ENCODE assay signal across 8 mouse cellular contexts in the genomic region with DNA sequence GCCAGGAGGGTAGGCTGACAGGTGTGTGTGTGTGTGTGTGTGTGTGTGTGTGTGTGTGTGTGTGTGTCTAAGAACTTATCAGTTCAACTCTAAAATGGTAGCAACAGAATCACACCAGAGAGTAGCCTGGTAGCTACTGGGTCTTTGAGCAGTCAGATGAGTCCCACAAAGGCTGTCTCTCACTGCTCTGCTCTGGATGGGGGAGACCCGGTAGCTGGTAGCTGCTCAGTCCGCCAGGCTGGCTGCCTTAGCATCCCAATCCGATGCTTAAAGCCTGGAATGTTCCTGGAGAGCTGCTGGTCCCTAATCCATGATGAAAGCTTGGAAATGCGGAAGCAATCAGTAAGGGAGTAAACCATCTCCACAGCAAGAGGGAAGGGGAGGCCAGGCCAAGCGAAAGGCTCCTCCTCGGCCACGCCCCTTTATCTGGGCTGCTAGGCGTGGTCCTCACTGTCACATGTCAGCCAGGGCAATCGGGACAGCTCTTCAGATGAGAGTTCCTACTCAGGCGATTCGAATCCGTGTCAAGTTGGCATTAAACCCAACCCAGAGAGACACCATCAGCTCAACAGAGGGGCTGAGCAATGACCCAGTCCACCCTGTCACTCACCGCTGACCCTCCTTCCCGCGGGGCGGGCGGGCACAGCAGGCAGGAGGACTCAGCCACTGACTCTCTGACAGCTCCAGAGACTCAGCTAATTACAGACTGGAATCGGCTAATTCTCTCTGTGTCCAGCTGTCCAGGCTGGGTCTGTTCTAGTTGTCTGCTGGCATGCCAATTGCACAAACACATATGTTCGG. TPM values are rescaled to one million over a fixed set of nuclear protein-coding genes. Genes with fewer than 3 reads are reported as not detected.
DNase-seq lines count a peak whose midpoint lies in the region; ATAC-seq and TF ChIP-seq lines count a peak whose summit lies in the region.

No protein-coding gene starts in this region.

- H3K4me2 ChIP-seq in forebrain, embryonic 16.5 days (ENCODE audit: low read length) = peak overlapping the region; percentile 42
- peak overlapping the region; percentile 36 for H3K4me2 ChIP-seq in limb, embryonic 14.5 days (replicated peaks; ENCODE audit: low read depth, low read length, severe bottlenecking)
- H3K4me2 ChIP-seq in midbrain, embryonic 13.5 days (replicated peaks) = peak overlapping the region; percentile 49

- no peak for TF ChIP-seq CTCF in ES-Bruce4 (IDR thresholded peaks at IDR 0.05; ENCODE audit: low read depth, low read length)

- H3K9ac ChIP-seq in ES-Bruce4 (ENCODE audit: low read depth, poor library complexity, severe bottlenecking) = no peak overlapping the region
- no peak overlapping the region; the same call in 1 of the 2 replicates for H3K9ac ChIP-seq in forebrain, embryonic 16.5 days (replicated peaks; ENCODE audit: low read depth, low read length)
- H3K9ac ChIP-seq in limb, embryonic 14.5 days (ENCODE audit: low read depth, low read length, severe bottlenecking) = no peak overlapping the region
- H3K9ac ChIP-seq in midbrain, embryonic 13.5 days (replicated peaks) = peak overlapping the region; percentile 19; the same call in 1 of the 2 replicates

- WGBS in forebrain, embryonic 16.5 days = 7% methylated on average over 19 of the region's 19 CpGs
- 5% methylated on average over 19 of the region's 19 CpGs for WGBS in limb, embryonic 14.5 days
- WGBS in midbrain, embryonic 13.5 days = 3% methylated on average over 19 of the region's 19 CpGs

- ATAC-seq in forebrain, embryonic 16.5 days = peak; percentile 72
- ATAC-seq in hematopoietic stem cell, adult 5-6 weeks (replicated peaks in 1 of 2; ENCODE audit: insufficient read depth in 1 of 2, low FRiP score in 2 of 2, low TSS enrichment in 1 of 2, low read depth in 1 of 2, poor library complexity in 2 of 2, severe bottlenecking in 2 of 2) = peak; percentile 12 to 62; a peak in 2 of 4 replicates
- no peak for ATAC-seq in limb, embryonic 14.5 days (ENCODE audit: low FRiP score, low read depth)
- peak; percentile 83 for ATAC-seq in midbrain, embryonic 13.5 days

- TF ChIP-seq EP300 in ES-Bruce4 (IDR thresholded peaks at IDR 0.05; ENCODE audit: insufficient read depth, low read depth, low read length) = peak; percentile 65; the same call in 1 of the 2 replicates

- DNase-seq in adrenal gland, postnatal 10 days = peak; percentile 49
- DNase-seq in limb, embryonic 14.5 days (ENCODE audit: low spot score) = peak; percentile 54
- no peak for DNase-seq in frontal cortex, postnatal 25 days (ENCODE audit: low spot score in 2 of 2)
- no peak for DNase-seq in cerebellum, adult 9-11 months

- 0 out of 2 replicates have a peak overlapping the region, but pooled peaks have one; percentile 8 for H3K27ac ChIP-seq in ES-Bruce4 (ENCODE audit: insufficient read depth, low read length)
- no peak overlapping the region for H3K27ac ChIP-seq in forebrain, embryonic 16.5 days (ENCODE audit: low read length)
- H3K27ac ChIP-seq in limb, embryonic 14.5 days (replicated peaks; ENCODE audit: low read depth, low read length) = no peak overlapping the region
- peak overlapping the region; percentile 14; the same call in 1 of the 2 replicates for H3K27ac ChIP-seq in midbrain, embryonic 13.5 days

- no peaks in the 10 kb centered on the region for H3K9me3 ChIP-seq in ES-Bruce4 (replicated peaks; ENCODE audit: control insufficient read depth, insufficient read depth, low read length, poor library complexity, severe bottlenecking)
- H3K9me3 ChIP-seq in forebrain, embryonic 16.5 days (ENCODE audit: control insufficient read depth, low read length) = no peaks in the 10 kb centered on the region
- no peaks in the 10 kb centered on the region for H3K9me3 ChIP-seq in limb, embryonic 14.5 days (ENCODE audit: control insufficient read depth, low read length)
- H3K9me3 ChIP-seq in midbrain, embryonic 13.5 days = no peaks in the 10 kb centered on the region

- no peaks in the 10 kb centered on the region for H3K27me3 ChIP-seq in ES-Bruce4 (ENCODE audit: control insufficient read depth, insufficient read depth, low read length, poor library complexity, severe bottlenecking)
- 0 out of 2 replicates have a peak, but pooled peaks cover 3% of the 10 kb centered on the region for H3K27me3 ChIP-seq in forebrain, embryonic 16.5 days (replicated peaks; ENCODE audit: control insufficient read depth, insufficient read depth, low read length)
- H3K27me3 ChIP-seq in limb, embryonic 14.5 days (ENCODE audit: control insufficient read depth, insufficient read depth, low read length) = no peaks in the 10 kb centered on the region
- peaks cover 33% of the 10 kb centered on the region for H3K27me3 ChIP-seq in midbrain, embryonic 13.5 days

- peak overlapping the region; percentile 15; the same call in 1 of the 2 replicates for H3K4me3 ChIP-seq in ES-Bruce4 (ENCODE audit: low read depth, low read length)
- H3K4me3 ChIP-seq in forebrain, embryonic 16.5 days (replicated peaks; ENCODE audit: low read length) = peak overlapping the region; percentile 22
- 0 out of 2 replicates have a peak overlapping the region, but pooled peaks have one; percentile 3 for H3K4me3 ChIP-seq in limb, embryonic 14.5 days (replicated peaks; ENCODE audit: low read length)
- peak overlapping the region; percentile 21 for H3K4me3 ChIP-seq in midbrain, embryonic 13.5 days (replicated peaks)

- H3K36me3 ChIP-seq in ES-Bruce4 (ENCODE audit: control insufficient read depth, insufficient read depth, low read length, poor library complexity, severe bottlenecking) = no peaks in the 10 kb centered on the region
- no peaks in the 10 kb centered on the region for H3K36me3 ChIP-seq in forebrain, embryonic 16.5 days (ENCODE audit: control insufficient read depth, insufficient read depth)
- no peaks in the 10 kb centered on the region for H3K36me3 ChIP-seq in limb, embryonic 14.5 days (ENCODE audit: control insufficient read depth, insufficient read depth, low read length)
- H3K36me3 ChIP-seq in midbrain, embryonic 13.5 days = no peaks in the 10 kb centered on the region

- no peak for TF ChIP-seq POLR2A in ES-Bruce4 (IDR thresholded peaks at IDR 0.05; ENCODE audit: insufficient read depth, low read length)
- no peak for TF ChIP-seq POLR2A in limb, embryonic 14.5 days (IDR thresholded peaks at IDR 0.05; ENCODE audit: borderline replicate concordance, extremely low read depth, insufficient read depth, insufficient read length)

- H3K4me1 ChIP-seq in ES-Bruce4 (ENCODE audit: control insufficient read depth, insufficient read depth, low read length) = peaks cover 11% of the 10 kb centered on the region
- peaks cover 17% of the 10 kb centered on the region for H3K4me1 ChIP-seq in forebrain, embryonic 16.5 days (replicated peaks; ENCODE audit: control insufficient read depth, insufficient read depth, low read length)
- peaks cover 17% of the 10 kb centered on the region; the same call in 1 of the 2 replicates for H3K4me1 ChIP-seq in limb, embryonic 14.5 days (ENCODE audit: control insufficient read depth, insufficient read depth, low read length)
- H3K4me1 ChIP-seq in midbrain, embryonic 13.5 days (replicated peaks) = peaks cover 36% of the 10 kb centered on the region

RNA-seq across cellular contexts. Expression of a gene that starts 29.9 kb away (rescaled TPM):
- 8.4 and 9.6 TPM in 2 replicates for polyA plus RNA-seq in ES-Bruce4 (2011; ENCODE audit: insufficient read depth, insufficient read length, low read depth, missing spikeins)
- 1 to 10 TPM; 5.4 to 9.6 TPM for total RNA-seq in adrenal gland, postnatal 10 days (2021)
- 3.9 and 4.5 TPM in 2 replicates for polyA plus RNA-seq in forebrain, embryonic 16.5 days (2015; fragmentation: Nextera tagmentation; extraction: Ambion mirVana)
- total RNA-seq in hematopoietic stem cell, adult 5-6 weeks (2017) = 0.50 and 0.79 TPM in 2 replicates
- 18.6 and 24.8 TPM in 2 replicates for polyA plus RNA-seq in limb, embryonic 14.5 days (2012; rRNA removed)
- 19.6 and 25.3 TPM in 2 replicates for polyA plus RNA-seq in limb, embryonic 14.5 days (2014; fragmentation: Nextera tagmentation; extraction: Ambion mirVana)
- 13.0 and 15.9 TPM in 2 replicates for polyA plus RNA-seq in midbrain, embryonic 13.5 days (2015; fragmentation: Nextera tagmentation; extraction: Ambion mirVana)

Comparison
In these comparisons a context has a peak if more than half of its experiments do, and no peak if none do; other contexts are left out.
1. H3K27ac ChIP-seq: peak in ES-Bruce4 (single experiment) and midbrain, embryonic 13.5 days (single experiment); none in forebrain, embryonic 16.5 days (single experiment) and limb, embryonic 14.5 days (single experiment).
2. DNase-seq: peak in adrenal gland, postnatal 10 days (single experiment) and limb, embryonic 14.5 days (single experiment); none in frontal cortex, postnatal 25 days (0 of 2) and cerebellum, adult 9-11 months (single experiment).
3. Peak in every context shown above with its lines, with median percentiles within 50 percentile points of each other: H3K4me3 ChIP-seq and H3K4me2 ChIP-seq.